Mouse (Mus musculus): ENCODE data around the gene Sema3c.
"Not testable (repeated sequence)": the region's sequence is repeated elsewhere in the genome, so short reads cannot be mapped to it uniquely, and the experiment has no call there.

Sema3c gene

GRCm38 (mm10) chr5:17573694-17574380 is at the start of gene Sema3c:
Gene Sema3c (plus strand): TSS chr5:17574281.
- no peak for DNase-seq (ENCODE audit: low read depth, low spot score)

- DNase-seq (ENCODE audit: low read depth, low spot score): not testable (repeated sequence)
Observed at GRCm38 (mm10) chr5:17531165-17531564, 42.9 kb upstream of the Sema3c start.

GRCm38 (mm10) chr5:17543141-17543540 is 30.9 kb upstream of the Sema3c start:
- no peak for DNase-seq (ENCODE audit: low read depth, low spot score)

GRCm38 (mm10) chr5:17544904-17545449 is 29.1 kb upstream of the Sema3c start:
- DNase-seq (ENCODE audit: low read depth, low spot score): no peak

- DNase-seq (ENCODE audit: low read depth, low spot score): no peak
Observed at GRCm38 (mm10) chr5:17551693-17552092, 22.4 kb upstream of the Sema3c start.

GRCm38 (mm10) chr5:17556073-17556473 is 18.0 kb upstream of the Sema3c start:
- DNase-seq (ENCODE audit: low read depth, low spot score): no peak

GRCm38 (mm10) chr5:17556715-17557265 is 17.3 kb upstream of the Sema3c start:
- DNase-seq (ENCODE audit: low read depth, low spot score): no peak

- DNase-seq (ENCODE audit: low read depth, low spot score): no peak
Observed at GRCm38 (mm10) chr5:17571571-17571970, 2.5 kb upstream of the Sema3c start.

GRCm38 (mm10) chr5:17574413-17575182 is 517 bp downstream of the Sema3c start:
- DNase-seq (ENCODE audit: low read depth, low spot score): no peak

GRCm38 (mm10) chr5:17575183-17575495 is 1.1 kb downstream of the Sema3c start:
- no peak for DNase-seq (ENCODE audit: low read depth, low spot score)

GRCm38 (mm10) chr5:17576069-17576468 is 2.0 kb downstream of the Sema3c start:
- DNase-seq (ENCODE audit: low read depth, low spot score): no peak

- DNase-seq (ENCODE audit: low read depth, low spot score): no peak
Observed at GRCm38 (mm10) chr5:17582047-17582515, 8.0 kb downstream of the Sema3c start.

GRCm38 (mm10) chr5:17584299-17584945 is 10.3 kb downstream of the Sema3c start:
- no peak for DNase-seq (ENCODE audit: low read depth, low spot score)

- no peak for DNase-seq (ENCODE audit: low read depth, low spot score)
Observed at GRCm38 (mm10) chr5:17586518-17587210, 12.6 kb downstream of the Sema3c start.

- DNase-seq (ENCODE audit: low read depth, low spot score): no peak
Observed at GRCm38 (mm10) chr5:17591908-17592307, 17.8 kb downstream of the Sema3c start.

GRCm38 (mm10) chr5:17601700-17602099 is 27.6 kb downstream of the Sema3c start:
- no peak for DNase-seq (ENCODE audit: low read depth, low spot score)

GRCm38 (mm10) chr5:17620619-17621018 is 46.5 kb downstream of the Sema3c start:
- no peak for DNase-seq (ENCODE audit: low read depth, low spot score)

GRCm38 (mm10) chr5:17622564-17622963 is 48.5 kb downstream of the Sema3c start:
- no peak for DNase-seq (ENCODE audit: low read depth, low spot score)

- DNase-seq (ENCODE audit: low read depth, low spot score): no peak
Observed at GRCm38 (mm10) chr5:17628606-17629005, 54.5 kb downstream of the Sema3c start.

GRCm38 (mm10) chr5:17629599-17629998 is 55.5 kb downstream of the Sema3c start:
- no peak for DNase-seq (ENCODE audit: low read depth, low spot score)

GRCm38 (mm10) chr5:17639519-17639918 is 65.4 kb downstream of the Sema3c start:
- no peak for DNase-seq (ENCODE audit: low read depth, low spot score)
